Mouse (Mus musculus): Measurements from ENCODE around the gene Tmem38a. TPM values are rescaled to one million over a fixed set of nuclear protein-coding genes. Genes with fewer than 3 reads are reported as not detected.

Gene Tmem38a
- total RNA-seq, 1 experiment, result 13.2 TPM

DNA sequence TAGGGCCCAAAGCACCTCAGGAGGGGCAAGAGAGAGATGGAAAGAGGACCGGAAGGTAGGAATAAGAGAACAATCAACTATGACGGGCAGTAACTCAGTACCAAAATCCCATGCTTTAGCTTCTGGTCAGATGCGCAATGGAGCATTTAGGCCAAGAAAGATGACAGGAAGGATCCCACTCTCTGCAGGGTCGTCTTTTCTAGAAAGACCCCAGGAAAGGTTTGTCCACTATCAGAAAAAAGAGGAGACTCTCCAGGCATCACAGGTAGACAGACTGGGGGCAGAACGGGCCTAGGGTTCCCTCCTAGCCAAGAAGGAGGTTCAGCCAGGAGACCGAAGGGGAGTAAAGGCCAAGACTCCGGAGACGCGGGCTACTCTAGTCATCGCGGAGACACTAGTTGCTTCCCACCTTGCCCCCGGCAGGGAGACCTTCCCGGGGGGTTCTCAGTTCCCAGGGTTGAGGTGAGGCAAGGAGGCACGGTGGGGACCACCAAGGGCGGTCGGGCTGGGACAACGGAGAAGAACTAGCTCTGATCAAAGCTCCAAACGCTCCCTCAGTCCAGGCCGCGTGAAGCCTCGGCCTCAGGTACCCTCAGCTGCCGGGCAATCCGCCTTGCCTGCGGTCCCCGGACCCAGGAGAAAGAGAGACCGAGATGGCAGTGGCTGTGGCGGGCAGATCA, 24.6 kb upstream of the Tmem38a start:
- peaks cover 6% of the 10 kb centered on the region; the same call in 1 of the 2 replicates for H3K36me3 ChIP-seq (ENCODE audit: control insufficient read depth, insufficient read depth, low read length, poor library complexity, severe bottlenecking)
- peaks cover 0 to 7% of the 10 kb centered on the region in 2 experiments; a peak in 3 of 4 replicates for H3K4me1 ChIP-seq (ENCODE audit: control insufficient read depth in 2 of 2, insufficient read depth in 2 of 2, low read length in 2 of 2, poor library complexity in 1 of 2)
- no peaks in the 10 kb centered on the region for H3K9me3 ChIP-seq (ENCODE audit: control insufficient read depth, insufficient read depth, low read depth, low read length)
- TF ChIP-seq CHD2 (IDR thresholded peaks at IDR 0.05; ENCODE audit: low read depth, low read length) (no peak), MAFK (IDR thresholded peaks at IDR 0.05; ENCODE audit: insufficient read depth, low read depth, low read length) (no peak), HCFC1 (IDR thresholded peaks at IDR 0.05; ENCODE audit: borderline replicate concordance, insufficient read depth, low read length) (no peak; the same call in 1 of the 2 replicates), ZC3H11A (IDR thresholded peaks at IDR 0.05; ENCODE audit: borderline replicate concordance, low read depth, low read length) (no peak), ZNF384 (IDR thresholded peaks at IDR 0.05; ENCODE audit: low read depth, low read length) (no peak)
- in situ Hi-C loops (cut with MboI; ENCODE audit: low sequenced_read_pairs in 2 of 2, unreplicated experiment in 2 of 2), result no loop called here
- H3K4me3 ChIP-seq (ENCODE audit: insufficient read depth in 1 of 2, low read depth in 1 of 2, low read length in 2 of 2, poor library complexity in 1 of 2, severe bottlenecking in 1 of 2), result peak overlapping the region; percentile 93 to 95
- peak overlapping the region; percentile 94 for H3K9ac ChIP-seq (ENCODE audit: insufficient read depth, low read depth, low read length, poor library complexity, severe bottlenecking)
- H3K27ac ChIP-seq (ENCODE audit: insufficient read depth, low read depth, low read length, poor library complexity, severe bottlenecking), result peak overlapping the region; percentile 64
- no peak for DNase-seq (ENCODE audit: low read depth, low spot score)

- DNase-seq (ENCODE audit: low read depth, low spot score), result peak; percentile 99
- Histone ChIP-seq H3K4me3 (ENCODE audit: insufficient read depth in 1 of 2, low read depth in 1 of 2, low read length in 2 of 2, poor library complexity in 1 of 2, severe bottlenecking in 1 of 2) (peak within 1 kb of the TSS; percentile 94 to 95), H3K36me3 (ENCODE audit: control insufficient read depth, insufficient read depth, low read length, poor library complexity, severe bottlenecking) (peaks cover 6% of the 10 kb centered on the region; the same call in 1 of the 2 replicates), H3K4me1 (ENCODE audit: control insufficient read depth in 2 of 2, insufficient read depth in 2 of 2, low read length in 2 of 2, poor library complexity in 1 of 2) (peaks cover 2 to 13% of the 10 kb centered on the region in 2 experiments; a peak in 3 of 4 replicates), H3K9me3 (ENCODE audit: control insufficient read depth, insufficient read depth, low read depth, low read length) (no peaks in the 10 kb centered on the region), H3K9ac (ENCODE audit: insufficient read depth, low read depth, low read length, poor library complexity, severe bottlenecking) (peak within 1 kb of the TSS; percentile 94), H3K27ac (ENCODE audit: insufficient read depth, low read depth, low read length, poor library complexity, severe bottlenecking) (peak within 1 kb of the TSS; percentile 79)
- no peak for TF ChIP-seq CHD2 (IDR thresholded peaks at IDR 0.05; ENCODE audit: low read depth, low read length)
- in situ Hi-C loops (cut with MboI; ENCODE audit: low sequenced_read_pairs in 2 of 2, unreplicated experiment in 2 of 2), result no loop called here
Observed at GRCm38 (mm10) chr8:72547802-72548643, 23.8 kb upstream of the Tmem38a start, which contains the start of gene Med26. TSS of gene Med26 (minus strand) at chr8:72548270.

- Histone ChIP-seq H3K4me1 (ENCODE audit: control insufficient read depth in 2 of 2, insufficient read depth in 2 of 2, low read length in 2 of 2, poor library complexity in 1 of 2) (peaks cover 5 to 16% of the 10 kb centered on the region in 2 experiments), H3K9ac (ENCODE audit: insufficient read depth, low read depth, low read length, poor library complexity, severe bottlenecking) (peak overlapping the region; percentile 86), H3K4me3 (ENCODE audit: insufficient read depth in 1 of 2, low read depth in 1 of 2, low read length in 2 of 2, poor library complexity in 1 of 2, severe bottlenecking in 1 of 2) (peak overlapping the region; percentile 88 to 94), H3K9me3 (ENCODE audit: control insufficient read depth, insufficient read depth, low read depth, low read length) (no peaks in the 10 kb centered on the region), H3K27ac (ENCODE audit: insufficient read depth, low read depth, low read length, poor library complexity, severe bottlenecking) (peak overlapping the region; percentile 79), H3K36me3 (ENCODE audit: control insufficient read depth, insufficient read depth, low read length, poor library complexity, severe bottlenecking) (peaks cover 4% of the 10 kb centered on the region; the same call in 1 of the 2 replicates)
- TF ChIP-seq MAFK (IDR thresholded peaks at IDR 0.05; ENCODE audit: insufficient read depth, low read depth, low read length) (no peak), ZNF384 (IDR thresholded peaks at IDR 0.05; ENCODE audit: low read depth, low read length) (no peak), ZC3H11A (IDR thresholded peaks at IDR 0.05; ENCODE audit: borderline replicate concordance, low read depth, low read length) (no peak), CHD2 (IDR thresholded peaks at IDR 0.05; ENCODE audit: low read depth, low read length) (no peak), HCFC1 (IDR thresholded peaks at IDR 0.05; ENCODE audit: borderline replicate concordance, insufficient read depth, low read length) (no peak)
- DNase-seq (ENCODE audit: low read depth, low spot score), result no peak
- in situ Hi-C loops (cut with MboI; ENCODE audit: low sequenced_read_pairs in 2 of 2, unreplicated experiment in 2 of 2), result no loop called here
Observed at GRCm38 (mm10) chr8:72548644-72549313, 23.1 kb upstream of the Tmem38a start.

- no peak for DNase-seq (ENCODE audit: low read depth, low spot score)
- Histone ChIP-seq H3K4me3 (ENCODE audit: insufficient read depth in 1 of 2, low read depth in 1 of 2, low read length in 2 of 2, poor library complexity in 1 of 2, severe bottlenecking in 1 of 2) (peak overlapping the region; percentile 88 to 94), H3K9ac (ENCODE audit: insufficient read depth, low read depth, low read length, poor library complexity, severe bottlenecking) (peak overlapping the region; percentile 86; the same call in 1 of the 2 replicates), H3K27ac (ENCODE audit: insufficient read depth, low read depth, low read length, poor library complexity, severe bottlenecking) (no peak overlapping the region), H3K9me3 (ENCODE audit: control insufficient read depth, insufficient read depth, low read depth, low read length) (no peaks in the 10 kb centered on the region), H3K4me1 (ENCODE audit: control insufficient read depth in 2 of 2, insufficient read depth in 2 of 2, low read length in 2 of 2, poor library complexity in 1 of 2) (peaks cover 6 to 20% of the 10 kb centered on the region in 2 experiments), H3K36me3 (ENCODE audit: control insufficient read depth, insufficient read depth, low read length, poor library complexity, severe bottlenecking) (no peaks in the 10 kb centered on the region)
- TF ChIP-seq HCFC1 (IDR thresholded peaks at IDR 0.05; ENCODE audit: borderline replicate concordance, insufficient read depth, low read length), result no peak
- TF ChIP-seq CHD2 (IDR thresholded peaks at IDR 0.05; ENCODE audit: low read depth, low read length), result no peak
- no peak for TF ChIP-seq ZNF384 (IDR thresholded peaks at IDR 0.05; ENCODE audit: low read depth, low read length)
- no peak for TF ChIP-seq MAFK (IDR thresholded peaks at IDR 0.05; ENCODE audit: insufficient read depth, low read depth, low read length)
- TF ChIP-seq ZC3H11A (IDR thresholded peaks at IDR 0.05; ENCODE audit: borderline replicate concordance, low read depth, low read length), result no peak
- in situ Hi-C loops (cut with MboI; ENCODE audit: low sequenced_read_pairs in 2 of 2, unreplicated experiment in 2 of 2), result no loop called here
Observed at GRCm38 (mm10) chr8:72549314-72549892, 22.5 kb upstream of the Tmem38a start.

Measured in ES-E14 (cell line).